Mouse (Mus musculus) right cerebral cortex, postnatal 14 days (tissue): Measurements from ENCODE around the gene Itih5.

ENCODE experiments used
- DNase-seq: peaks from one replicate; pipeline ENCODE4 v3.0.0; 2022

The Itih5 gene

DNA sequence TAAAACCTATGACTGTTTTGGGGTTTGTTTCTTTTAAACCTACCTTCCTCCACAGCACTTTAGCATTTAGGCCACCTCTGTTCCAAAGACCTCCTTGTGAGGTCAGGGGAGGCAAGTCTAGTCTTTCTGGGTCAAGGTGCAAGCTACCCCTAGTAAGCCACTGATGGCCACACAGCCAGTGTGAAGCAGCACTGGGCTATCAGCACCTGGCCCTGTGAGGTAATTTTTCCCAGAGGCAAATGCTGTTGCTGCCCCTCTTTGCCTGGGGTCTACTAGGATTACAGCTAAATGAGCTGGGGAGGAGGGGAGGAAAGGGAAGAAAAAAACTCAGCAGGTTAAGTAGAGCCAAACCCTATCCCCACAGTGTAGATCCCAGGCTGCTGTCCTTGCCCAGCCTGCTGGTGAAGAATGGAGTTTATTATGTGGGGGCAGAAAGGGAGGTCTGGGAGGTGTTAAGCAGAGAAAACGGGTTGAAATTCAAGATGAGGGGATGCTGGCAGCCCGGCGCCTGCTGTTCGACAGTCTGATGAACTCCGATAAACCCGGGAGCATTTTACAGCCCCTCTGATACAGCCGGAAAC, 110.6 kb downstream of the Itih5 start:
- no peak for DNase-seq

DNA sequence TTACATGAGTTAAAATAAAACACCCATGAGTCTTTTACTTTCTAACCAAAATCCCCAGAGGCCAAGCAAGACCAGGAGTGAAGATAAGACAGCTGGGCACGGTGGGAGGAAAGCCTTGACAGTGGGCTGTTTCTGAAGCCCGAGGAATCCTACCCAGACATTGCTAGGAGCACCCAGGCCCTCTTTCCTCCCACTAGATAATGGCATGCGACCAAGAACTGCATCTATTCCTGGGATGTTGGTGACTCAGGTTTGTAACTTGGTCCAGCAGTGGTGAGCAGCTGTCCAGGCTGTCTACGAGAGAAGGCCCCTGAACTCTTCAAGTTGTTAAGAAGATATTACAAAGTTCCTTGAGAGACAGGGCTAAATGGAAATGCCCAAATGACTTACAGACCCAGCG, 112.5 kb downstream of the Itih5 start:
- no peak for DNase-seq

DNA sequence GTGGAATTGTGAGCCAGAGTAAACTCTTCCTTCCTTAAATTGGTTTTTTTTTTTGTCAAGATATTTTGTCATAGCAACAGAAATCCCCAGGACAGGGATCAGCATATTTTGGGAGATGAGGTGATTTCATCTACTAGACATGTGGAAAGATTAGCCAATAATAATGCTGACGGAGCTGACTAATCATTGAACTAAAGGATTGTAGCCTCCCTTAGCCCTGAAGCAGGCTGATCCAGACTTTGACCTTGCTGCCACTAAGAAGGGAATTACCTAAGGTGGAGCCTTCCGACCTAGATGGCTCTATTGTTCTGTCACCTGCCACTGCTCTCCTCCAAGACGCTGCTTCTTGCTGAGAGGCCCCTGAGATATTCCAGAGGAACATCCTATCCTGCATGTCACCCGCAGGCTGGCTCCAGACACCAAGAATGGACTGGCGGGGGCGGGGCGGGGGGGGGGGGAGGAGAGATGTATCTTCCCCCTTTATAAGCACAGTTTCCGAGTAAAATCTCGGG, 119.3 kb downstream of the Itih5 start:
- DNase-seq, result no peak

DNA sequence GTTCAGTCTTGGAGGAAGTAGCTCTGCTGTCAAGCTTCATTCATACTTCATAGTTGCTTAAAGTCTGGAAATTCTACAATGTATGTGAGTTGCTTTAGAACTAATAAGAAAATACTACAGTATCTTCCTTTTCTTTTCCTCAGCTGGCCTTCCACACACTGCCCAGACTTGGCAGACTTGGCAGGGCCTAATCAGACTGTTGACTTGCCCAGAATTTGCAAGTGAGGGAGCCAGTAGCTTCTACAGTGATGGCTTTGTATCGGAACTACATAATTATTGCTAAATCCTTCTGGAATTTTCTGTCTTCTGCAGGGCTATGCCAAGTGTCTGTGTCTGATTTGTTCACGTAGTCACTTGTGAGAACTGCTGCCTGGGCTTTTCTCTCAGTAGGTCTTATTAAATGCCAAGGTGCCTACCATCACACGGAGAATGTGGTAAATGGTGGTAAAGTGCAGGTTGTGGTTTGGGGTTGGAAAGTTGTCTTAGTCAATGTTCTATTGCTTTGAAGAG, 120.2 kb downstream of the Itih5 start:
- no peak for DNase-seq

DNA sequence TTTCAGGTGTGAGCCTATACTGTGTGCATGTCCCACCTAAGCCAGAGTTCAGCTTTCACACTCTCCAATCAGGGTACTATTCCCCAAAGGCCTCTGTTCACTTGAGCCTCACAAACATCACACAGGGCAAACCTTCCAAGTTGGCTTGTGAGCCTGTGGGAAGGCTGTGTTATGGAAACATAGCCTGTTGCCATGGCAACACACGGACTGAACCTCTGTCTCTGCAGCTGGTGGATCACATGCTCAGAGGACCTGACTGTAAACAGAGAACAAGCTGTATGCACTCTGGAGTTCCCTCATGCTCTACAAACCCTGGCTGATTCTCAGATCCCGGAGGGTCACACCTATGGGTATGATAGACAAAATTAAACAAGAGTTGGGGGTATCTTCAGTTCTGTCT, 122.8 kb downstream of the Itih5 start:
- peak; percentile 58 for DNase-seq

DNA sequence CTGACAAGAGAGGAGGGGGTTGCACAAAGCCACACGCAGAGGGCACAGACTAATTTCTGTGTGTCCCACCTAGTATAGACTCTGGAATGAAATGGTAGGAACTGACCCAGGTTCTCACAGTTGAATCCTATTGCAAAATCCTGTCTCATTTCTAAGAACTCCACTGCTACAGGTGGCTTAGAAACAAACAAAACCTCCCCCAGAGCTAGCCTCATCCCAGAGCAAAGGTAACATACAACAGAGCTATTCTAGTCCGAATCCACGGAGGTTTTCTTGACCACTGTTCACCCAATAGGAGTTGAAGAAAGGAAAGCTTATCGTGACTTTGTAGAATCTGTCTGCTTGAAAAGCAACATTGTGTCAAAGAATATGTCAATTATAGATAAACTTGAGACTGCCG, 130.3 kb downstream of the Itih5 start:
- no peak for DNase-seq

DNA sequence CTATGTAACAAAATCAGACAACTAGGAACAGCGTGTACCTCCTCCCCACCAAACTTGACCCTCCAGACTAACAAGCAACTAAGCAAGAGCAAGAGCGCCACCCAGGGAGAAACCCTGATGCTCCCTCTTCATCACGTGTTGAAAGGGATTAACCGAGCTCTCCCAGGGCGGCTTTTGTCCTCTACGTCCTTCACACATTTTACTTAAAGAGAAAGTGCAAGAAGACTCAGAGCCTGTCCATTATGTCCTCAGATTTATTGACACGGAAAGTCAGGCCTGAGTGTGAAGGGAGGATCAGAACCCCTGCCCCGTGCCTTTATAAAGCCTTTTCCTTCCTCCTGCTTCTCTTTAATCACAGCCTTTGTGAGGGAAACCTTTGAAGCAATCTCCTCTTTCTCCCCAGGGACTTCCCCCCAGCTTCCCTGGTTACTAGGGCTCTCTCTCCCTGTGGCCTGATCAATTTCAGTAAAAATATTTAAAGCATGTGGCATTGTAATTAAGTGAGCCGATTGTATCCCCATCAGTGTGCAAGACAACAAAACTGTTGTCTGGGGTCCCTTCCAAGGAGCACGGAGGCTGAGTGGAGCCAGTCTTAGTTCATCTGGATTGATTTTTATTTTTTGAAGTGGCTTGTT, 131.4 kb downstream of the Itih5 start:
- DNase-seq, result peak; percentile 22

DNA sequence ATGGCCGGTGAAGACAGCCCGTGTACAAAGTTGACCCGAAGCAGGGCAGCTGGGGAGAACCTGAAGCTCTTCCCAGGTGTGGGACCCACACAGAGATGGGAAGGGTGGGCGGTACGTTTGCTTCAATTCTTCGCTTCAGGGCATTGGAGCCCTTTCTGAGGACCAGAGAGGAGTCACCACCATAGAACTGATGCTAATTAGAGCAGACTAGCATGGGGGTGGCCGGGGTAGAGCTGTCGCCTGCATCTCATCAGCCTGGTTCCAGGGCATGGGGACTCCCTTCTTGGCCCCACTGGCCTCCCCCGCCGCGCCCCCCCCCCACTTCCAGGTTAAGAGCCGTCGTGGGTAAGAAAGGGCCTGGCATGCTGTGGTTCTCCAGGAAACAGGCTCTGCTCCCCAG, 132.6 kb downstream of the Itih5 start:
- no peak for DNase-seq

DNA sequence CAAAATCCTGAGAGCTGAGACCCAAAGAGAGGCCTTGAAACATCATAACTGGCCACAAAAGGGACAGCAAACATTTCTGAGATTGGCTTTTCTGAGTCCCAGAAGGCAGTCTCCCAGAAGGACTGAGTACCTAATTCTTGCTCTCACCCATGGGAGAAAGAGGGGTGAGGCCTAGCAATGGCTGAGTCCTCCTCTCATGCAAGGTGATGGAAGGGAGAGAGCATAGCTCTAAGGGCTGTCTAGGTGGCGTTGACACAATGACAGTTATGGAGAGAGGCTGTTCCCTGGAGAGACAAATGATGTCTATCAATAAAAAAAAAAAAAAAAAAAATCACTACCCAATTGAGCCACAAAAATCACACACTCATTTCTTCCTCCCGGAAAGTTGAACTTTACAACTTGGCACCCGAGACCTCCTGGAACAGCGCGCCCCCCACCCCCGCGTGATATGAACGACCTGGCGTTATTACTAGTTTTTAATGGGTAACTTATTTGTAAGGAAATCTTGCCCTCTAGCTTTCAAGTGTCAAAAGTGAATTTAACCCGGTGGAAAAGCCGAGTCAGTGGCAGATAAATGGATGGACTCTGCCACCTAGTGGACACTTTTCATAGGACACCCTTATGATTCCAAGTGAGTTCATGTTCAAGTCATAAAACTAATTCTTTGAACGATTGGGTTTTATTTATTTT, 134.9 kb downstream of the Itih5 start:
- peak; percentile 39 for DNase-seq

DNA sequence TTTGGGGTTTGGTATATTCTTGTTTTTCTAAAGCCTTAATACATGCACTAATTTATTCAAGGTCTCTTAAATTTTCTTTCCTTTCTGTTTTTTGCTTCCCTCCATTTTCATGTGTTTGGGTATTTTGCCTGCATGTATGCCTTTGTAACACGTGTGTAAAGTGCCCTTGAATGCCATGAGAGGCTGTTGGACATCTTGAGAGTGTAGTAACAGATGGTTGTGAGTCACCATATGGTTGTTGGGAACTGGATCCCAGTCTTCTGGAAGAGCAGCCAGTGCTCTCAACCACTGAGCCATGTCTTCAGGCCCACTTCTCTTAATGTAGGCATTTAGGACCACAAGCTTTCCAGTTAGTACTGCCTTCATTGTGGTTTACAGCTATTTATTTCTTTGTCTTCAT, 135.5 kb downstream of the Itih5 start:
- DNase-seq, result no peak

DNA sequence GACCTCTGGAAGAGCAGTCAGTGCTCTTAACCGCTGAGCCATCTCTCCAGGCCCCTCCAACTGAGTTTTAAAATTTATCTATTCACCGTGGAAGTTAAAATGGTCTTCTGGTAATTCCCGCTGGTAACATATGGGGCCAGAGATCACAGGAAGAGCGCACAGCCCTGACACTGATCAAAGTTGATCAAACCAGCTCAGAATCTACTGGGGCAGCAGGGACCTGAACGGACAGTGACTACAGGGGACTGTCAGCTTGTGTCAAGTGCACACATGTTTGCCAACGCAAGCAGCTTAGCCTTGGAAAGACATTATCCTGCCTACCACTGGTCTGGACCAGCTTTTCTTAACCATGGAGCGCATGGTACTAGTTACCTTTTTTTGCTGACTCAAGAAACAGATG, 136.7 kb downstream of the Itih5 start:
- DNase-seq, result no peak

DNA sequence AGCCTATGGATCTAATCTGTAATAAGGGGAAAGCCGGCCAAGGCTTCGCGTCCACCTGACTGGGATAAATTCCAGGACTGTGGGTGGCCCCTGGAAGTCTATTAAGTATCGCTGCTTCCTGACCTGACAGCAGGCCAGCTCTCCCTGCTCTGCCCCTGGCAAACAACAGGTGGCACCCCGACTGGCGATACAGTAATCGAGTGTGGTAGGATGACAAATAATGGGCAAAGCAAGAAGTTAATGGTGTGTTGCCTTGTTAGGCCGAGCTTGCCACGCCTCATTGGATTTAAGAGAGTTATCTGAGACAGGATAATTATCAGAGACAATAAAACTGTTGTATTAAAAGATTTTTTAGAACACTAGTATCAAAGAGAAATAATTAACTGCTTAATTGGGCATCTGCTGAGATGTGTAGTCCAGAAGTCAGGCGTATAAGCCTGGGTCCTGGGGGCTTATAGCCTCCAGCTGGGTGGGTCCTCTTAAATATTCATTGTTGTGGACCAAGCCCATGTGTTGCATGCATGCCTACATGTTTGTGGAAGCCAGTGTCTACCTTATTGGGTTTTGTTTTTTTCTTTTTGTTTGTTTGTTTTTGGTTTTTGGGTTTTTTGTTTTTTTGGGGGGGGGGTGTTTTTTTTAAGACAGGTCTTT, 140.3 kb downstream of the Itih5 start:
- no peak for DNase-seq

DNA sequence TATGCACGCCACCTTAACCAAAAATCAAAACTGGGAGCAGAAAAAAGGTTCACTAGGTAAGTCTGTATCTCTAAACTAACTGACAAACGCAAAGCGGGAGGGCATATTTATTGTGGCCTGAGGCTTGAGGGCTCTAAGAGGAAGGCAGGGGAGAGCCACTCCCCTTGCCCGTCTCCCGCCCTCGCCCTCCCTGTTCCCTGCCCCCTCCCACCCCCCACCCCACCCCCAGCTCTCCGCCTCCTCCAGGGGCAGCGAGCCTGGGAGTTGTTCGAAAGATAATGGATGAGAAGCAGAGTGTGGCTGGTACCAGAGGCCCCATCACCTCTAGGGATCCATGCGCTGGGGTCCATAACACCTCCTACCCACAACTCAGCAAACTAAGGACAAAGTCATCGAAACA, 142.5 kb downstream of the Itih5 start:
- no peak for DNase-seq

DNA sequence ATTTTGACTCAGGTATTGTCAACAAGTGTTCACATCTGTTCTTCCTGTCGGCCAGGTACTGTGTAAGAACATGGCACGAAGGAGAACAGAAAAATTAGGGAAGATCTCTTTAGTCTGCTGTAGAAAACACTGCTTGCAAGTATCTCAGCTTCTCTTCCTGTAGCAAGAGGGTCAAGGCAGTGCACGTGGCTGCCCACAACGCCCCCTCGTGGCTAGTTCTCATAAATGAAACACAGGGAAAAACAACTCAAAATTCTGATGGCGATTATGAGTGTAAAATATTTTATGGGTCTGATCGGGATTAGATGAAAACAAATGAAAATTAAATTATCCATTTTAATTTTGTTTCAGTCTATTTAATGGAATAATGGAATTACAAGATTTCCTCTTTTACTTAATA, 146.9 kb downstream of the Itih5 start:
- peak; percentile 12 for DNase-seq

DNA sequence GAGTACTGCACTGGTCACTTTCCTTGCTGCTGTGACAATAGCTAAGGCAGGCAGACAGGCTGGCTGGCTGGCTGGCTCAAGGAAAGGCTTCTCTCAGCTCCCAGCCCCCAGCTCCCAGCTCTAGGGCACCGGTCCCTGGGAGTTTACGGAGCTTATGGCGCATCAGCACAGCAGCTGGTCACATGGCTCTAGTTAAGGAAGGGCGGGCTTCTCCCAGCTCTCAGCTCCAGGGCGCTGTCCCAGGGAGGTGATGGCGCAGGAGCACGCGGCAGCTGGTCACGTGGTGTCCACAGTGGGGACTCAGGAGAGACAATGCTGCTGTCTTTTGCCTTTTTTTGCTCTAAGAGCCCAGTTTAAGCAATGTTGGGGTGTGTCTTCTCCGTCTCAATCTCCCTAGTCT, 147.4 kb downstream of the Itih5 start:
- DNase-seq, result peak; percentile 8

DNA sequence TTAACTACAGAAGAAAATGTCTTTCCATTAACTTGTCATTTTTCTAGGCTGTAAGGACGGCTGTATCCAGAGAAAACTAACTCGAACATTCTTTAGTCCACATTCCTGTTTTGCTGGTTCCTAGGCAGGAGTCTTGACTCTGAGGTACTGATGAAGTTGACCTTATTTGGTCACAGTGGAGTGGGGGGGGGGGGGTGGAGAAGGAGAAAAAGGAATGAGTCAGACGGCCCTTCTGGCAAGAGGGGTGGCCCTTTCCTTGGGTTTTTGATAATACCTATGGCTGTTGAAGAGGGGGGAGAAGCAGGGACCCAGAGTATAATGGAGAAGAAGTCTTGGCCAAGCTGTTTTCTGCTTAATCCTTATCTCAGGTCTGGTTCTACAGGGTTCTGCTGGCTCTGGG, 148.0 kb downstream of the Itih5 start:
- DNase-seq, result no peak

DNA sequence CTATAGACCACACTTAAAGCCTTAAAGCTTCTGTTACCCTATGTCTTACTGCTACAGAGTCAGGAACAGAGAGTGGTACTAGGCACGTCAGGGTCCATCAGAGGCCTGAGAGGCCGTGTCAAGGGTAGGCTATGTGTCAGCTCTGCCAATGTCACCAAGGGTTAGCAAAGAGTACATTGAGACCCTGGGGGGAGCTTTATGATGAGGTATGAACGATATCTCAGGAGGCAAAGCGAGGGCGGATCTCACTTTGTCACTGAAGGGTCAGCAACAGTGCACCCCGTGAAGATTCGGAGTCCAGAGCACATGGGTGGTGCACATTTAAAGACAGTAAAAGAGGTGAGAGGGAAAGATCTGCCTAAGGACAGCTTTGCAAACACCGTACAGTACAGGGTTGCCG, 148.6 kb downstream of the Itih5 start:
- DNase-seq, result no peak

DNA sequence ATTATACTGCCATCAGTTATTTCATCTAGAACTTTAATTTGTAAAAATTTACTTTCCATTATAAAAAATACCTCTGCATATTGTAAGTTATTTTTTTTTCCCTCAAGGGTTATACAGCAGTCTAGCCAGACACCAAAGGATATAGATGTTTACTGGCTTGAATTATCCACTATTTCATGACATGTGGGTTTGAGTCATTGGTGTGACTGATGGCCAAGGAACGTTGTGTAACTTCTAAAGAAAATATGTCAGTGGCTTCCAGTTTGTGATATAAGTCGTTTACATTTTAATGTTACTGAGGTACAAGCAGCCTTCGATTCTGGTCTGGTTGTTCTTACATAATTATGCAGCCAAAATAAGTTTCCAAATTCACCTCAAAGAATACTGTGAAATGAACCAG, 151.5 kb downstream of the Itih5 start:
- DNase-seq, result no peak
